23 mouse cellular contexts compared by ENCODE assay signal in genomic region chr3:38231506-38231905, GRCm38 (mm10).
DNase-seq lines count a peak whose midpoint lies in the region; ATAC-seq and TF ChIP-seq lines count a peak whose summit lies in the region.
"Had no signal": no experiment of that assay in that cellular context is flagged by ENCODE, and none has a peak within 500 bp of the region (broad histone marks: within the 10 kb centered on the region; RNA-seq: fewer than 3 reads in every experiment).

No protein-coding gene starts in this region.

- H3K4me3 ChIP-seq in embryonic facial prominence, embryonic 15.5 days (replicated peaks), result no peak overlapping the region
- no peak overlapping the region for H3K4me3 ChIP-seq in embryonic facial prominence, embryonic 10.5 days
- no peak overlapping the region for H3K4me3 ChIP-seq in heart, embryonic 15.5 days
- H3K4me3 ChIP-seq in midbrain, embryonic 11.5 days (ENCODE audit: low read depth, low read length), result no peak overlapping the region
- H3K4me3 ChIP-seq in midbrain, postnatal 0 days (ENCODE audit: low read depth, low read length), result no peak overlapping the region
- no peak overlapping the region for H3K4me3 ChIP-seq in myocyte
- H3K4me3 ChIP-seq: forebrain, embryonic 13.5 days; left cerebral cortex, adult 2 months had no signal

- no peaks in the 10 kb centered on the region for H3K79me2 ChIP-seq in myocyte (ENCODE audit: control insufficient read depth, insufficient read depth)

- no peak for DNase-seq in embryonic facial prominence, embryonic 10.5 days (ENCODE audit: low spot score)
- no peak for DNase-seq in heart, postnatal 14 days
- DNase-seq in midbrain, embryonic 11.5 days (ENCODE audit: low spot score, missing footprints), result peak; percentile 73
- no peak for DNase-seq in midbrain, postnatal 0 days (ENCODE audit: low spot score)
- no peak for DNase-seq in lung, adult 18-20 months
- DNase-seq: adrenal gland, adult 8-10 months; cerebellum, adult 11-12 months; kidney, adult 2 months; kidney, postnatal 10 days; lung, adult 2 months; lung, postnatal 14 days; right cerebral cortex, postnatal 14 days; thymus, adult 18-20 months; thymus, postnatal 4 days had no signal

- intact Hi-C loops in heart, postnatal 14 days (cut with DNase I), result no loop called here

- no peaks in the 10 kb centered on the region for H3K36me3 ChIP-seq in embryonic facial prominence, embryonic 15.5 days
- no peaks in the 10 kb centered on the region for H3K36me3 ChIP-seq in embryonic facial prominence, embryonic 10.5 days (replicated peaks)
- no peaks in the 10 kb centered on the region for H3K36me3 ChIP-seq in heart, embryonic 15.5 days
- H3K36me3 ChIP-seq in midbrain, embryonic 11.5 days (ENCODE audit: control insufficient read depth, insufficient read depth, low read length), result no peaks in the 10 kb centered on the region
- H3K36me3 ChIP-seq in midbrain, postnatal 0 days (ENCODE audit: insufficient read depth, low read length), result no peaks in the 10 kb centered on the region
- H3K36me3 ChIP-seq in myocyte (ENCODE audit: control insufficient read depth, insufficient read depth), result no peaks in the 10 kb centered on the region
- H3K36me3 ChIP-seq: heart, embryonic 13.5 days had no signal

- no peak for TF ChIP-seq CTCF in midbrain, postnatal 0 days (IDR thresholded peaks at IDR 0.05)

- H3K9ac ChIP-seq in embryonic facial prominence, embryonic 15.5 days, result no peak overlapping the region
- H3K9ac ChIP-seq in heart, embryonic 15.5 days, result no peak overlapping the region
- no peak overlapping the region for H3K9ac ChIP-seq in midbrain, embryonic 11.5 days (ENCODE audit: low read length)
- no peak overlapping the region for H3K9ac ChIP-seq in midbrain, postnatal 0 days (replicated peaks; ENCODE audit: low read length, poor library complexity, severe bottlenecking)
- H3K9ac ChIP-seq: forebrain, embryonic 13.5 days; heart, embryonic 13.5 days; hindbrain, embryonic 14.5 days had no signal

- H3K27ac ChIP-seq in embryonic facial prominence, embryonic 15.5 days (replicated peaks), result 0 out of 2 replicates have a peak overlapping the region, but pooled peaks have one; percentile 22
- H3K27ac ChIP-seq in embryonic facial prominence, embryonic 10.5 days (replicated peaks), result no peak overlapping the region
- H3K27ac ChIP-seq in heart, embryonic 15.5 days, result peak overlapping the region; percentile 83
- no peak overlapping the region; the same call in 1 of the 2 replicates for H3K27ac ChIP-seq in midbrain, embryonic 11.5 days (ENCODE audit: low read depth, low read length)
- H3K27ac ChIP-seq in midbrain, postnatal 0 days (ENCODE audit: low read depth, low read length), result no peak overlapping the region
- H3K27ac ChIP-seq: hindbrain, embryonic 14.5 days; left cerebral cortex, adult 2 months had no signal

- no peak for TF ChIP-seq POLR2A in myocyte (IDR thresholded peaks at IDR 0.05; ENCODE audit: insufficient read length, low read depth)

- no peak for ATAC-seq in embryonic facial prominence, embryonic 15.5 days (ENCODE audit: insufficient number of reproducible peaks, low FRiP score, low TSS enrichment, low read depth)
- no peak for ATAC-seq in heart, embryonic 15.5 days (replicated peaks; ENCODE audit: insufficient number of reproducible peaks, insufficient read depth, low FRiP score, low read depth)
- ATAC-seq in midbrain, embryonic 11.5 days (ENCODE audit: low FRiP score), result no peak
- ATAC-seq in midbrain, postnatal 0 days (ENCODE audit: low FRiP score), result no peak
- ATAC-seq: activated CD4-positive, CD25-positive, alpha-beta regulatory T cell, adult 4 months had no signal

- no peaks in the 10 kb centered on the region for H3K27me3 ChIP-seq in embryonic facial prominence, embryonic 15.5 days
- H3K27me3 ChIP-seq in embryonic facial prominence, embryonic 10.5 days (replicated peaks; ENCODE audit: low read depth, poor library complexity, severe bottlenecking), result no peaks in the 10 kb centered on the region
- H3K27me3 ChIP-seq in heart, embryonic 15.5 days, result no peaks in the 10 kb centered on the region
- H3K27me3 ChIP-seq in midbrain, embryonic 11.5 days (ENCODE audit: control insufficient read depth, insufficient read depth, low read length), result no peaks in the 10 kb centered on the region
- H3K27me3 ChIP-seq in midbrain, postnatal 0 days (ENCODE audit: insufficient read depth, low read length), result no peaks in the 10 kb centered on the region
- no peaks in the 10 kb centered on the region for H3K27me3 ChIP-seq in myocyte (ENCODE audit: control insufficient read depth, insufficient read depth, insufficient read length)
- H3K27me3 ChIP-seq: forebrain, embryonic 13.5 days; heart, embryonic 13.5 days had no signal

- no peak overlapping the region for H3K4me2 ChIP-seq in embryonic facial prominence, embryonic 15.5 days (replicated peaks)
- H3K4me2 ChIP-seq in heart, embryonic 15.5 days, result no peak overlapping the region
- no peak overlapping the region for H3K4me2 ChIP-seq in midbrain, embryonic 11.5 days
- no peak overlapping the region for H3K4me2 ChIP-seq in midbrain, postnatal 0 days (ENCODE audit: low read depth, low read length, poor library complexity, severe bottlenecking)
- H3K4me2 ChIP-seq in myocyte (ENCODE audit: low read depth), result peak overlapping the region; percentile 58
- H3K4me2 ChIP-seq: liver, embryonic 11.5 days had no signal

- H3ac ChIP-seq in myocyte (ENCODE audit: control insufficient read depth, insufficient read length), result no peak overlapping the region

- no peaks in the 10 kb centered on the region for H3K9me3 ChIP-seq in embryonic facial prominence, embryonic 15.5 days (replicated peaks)
- no peaks in the 10 kb centered on the region for H3K9me3 ChIP-seq in embryonic facial prominence, embryonic 10.5 days
- no peaks in the 10 kb centered on the region for H3K9me3 ChIP-seq in heart, embryonic 15.5 days (replicated peaks)
- H3K9me3 ChIP-seq in midbrain, embryonic 11.5 days (ENCODE audit: control insufficient read depth, low read length), result no peaks in the 10 kb centered on the region
- no peaks in the 10 kb centered on the region for H3K9me3 ChIP-seq in midbrain, postnatal 0 days (ENCODE audit: low read length)
- H3K9me3 ChIP-seq: forebrain, embryonic 13.5 days; heart, embryonic 13.5 days had no signal

- peaks cover 16% of the 10 kb centered on the region for H3K4me1 ChIP-seq in embryonic facial prominence, embryonic 15.5 days
- H3K4me1 ChIP-seq in embryonic facial prominence, embryonic 10.5 days, result peaks cover 34% of the 10 kb centered on the region
- peaks cover 21% of the 10 kb centered on the region for H3K4me1 ChIP-seq in heart, embryonic 15.5 days (replicated peaks)
- H3K4me1 ChIP-seq in midbrain, embryonic 11.5 days (ENCODE audit: control insufficient read depth, insufficient read depth, low read length), result peaks cover 14% of the 10 kb centered on the region
- no peaks in the 10 kb centered on the region for H3K4me1 ChIP-seq in midbrain, postnatal 0 days (ENCODE audit: insufficient read depth, low read length)

- 75% methylated on average over 3 of the region's 3 CpGs for WGBS in embryonic facial prominence, embryonic 15.5 days
- 84% methylated on average over 3 of the region's 3 CpGs for WGBS in embryonic facial prominence, embryonic 10.5 days
- 80% methylated on average over 3 of the region's 3 CpGs for WGBS in heart, embryonic 15.5 days
- WGBS in midbrain, embryonic 11.5 days, result 82% methylated on average over 3 of the region's 3 CpGs
- WGBS in midbrain, postnatal 0 days, result 80% methylated on average over 3 of the region's 3 CpGs

TF ChIP-seq in myocyte, 11 proteins besides CTCF, POLR2A, EP300 and RAD21:
- TF ChIP-seq MYOG (IDR thresholded peaks at IDR 0.05; ENCODE audit: control insufficient read depth in 1 of 3, insufficient read depth in 1 of 3, insufficient read length in 2 of 3, low read depth in 2 of 3), result no peak
- no peak for TF ChIP-seq REST (IDR thresholded peaks at IDR 0.05; ENCODE audit: insufficient read depth, insufficient read length)
- no peak for TF ChIP-seq TCF12 (IDR thresholded peaks at IDR 0.05; ENCODE audit: insufficient read depth, poor library complexity, severe bottlenecking)
- TF ChIP-seq MAX (IDR thresholded peaks at IDR 0.05; ENCODE audit: low read depth), result no peak
- no peak for TF ChIP-seq CEBPB (IDR thresholded peaks at IDR 0.05; ENCODE audit: insufficient read depth, poor library complexity, severe bottlenecking)
- TF ChIP-seq POLR2AphosphoS2 (IDR thresholded peaks at IDR 0.05; ENCODE audit: insufficient read length, low read depth), result no peak
- no peak for TF ChIP-seq SRF (IDR thresholded peaks at IDR 0.05; ENCODE audit: control insufficient read depth, insufficient read length, low read depth)
- no peak for TF ChIP-seq USF1 (IDR thresholded peaks at IDR 0.05; ENCODE audit: low read depth)
- no peak for TF ChIP-seq MYOD1 (IDR thresholded peaks at IDR 0.05; ENCODE audit: control insufficient read depth in 1 of 3, insufficient read length in 2 of 3, low read depth in 2 of 3)

Comparison
In these comparisons a context has a peak if more than half of its experiments do, and no peak if none do; other contexts are left out.
1. H3K27ac ChIP-seq: peak in embryonic facial prominence, embryonic 15.5 days (single experiment) and heart, embryonic 15.5 days (single experiment); none in embryonic facial prominence, embryonic 10.5 days (single experiment), midbrain, embryonic 11.5 days (single experiment) and midbrain, postnatal 0 days (single experiment).